Mouse (Mus musculus) kidney, postnatal 36 days (tissue): ENCODE results near the gene Fam50b.

Source experiments
- DNase-seq, 2 experiments: peaks; one replicate each; pipeline ENCODE4 v3.0.0; 2021 to 2022; ENCODE audit warnings: mixed read lengths in 2 of 2

Gene Fam50b

GRCm38 (mm10) chr13:34739071-34739470 is 4.4 kb downstream of the Fam50b start:
- DNase-seq: no peak

GRCm38 (mm10) chr13:34741254-34741653 is 6.6 kb downstream of the Fam50b start:
- DNase-seq: peak in 1 of 2 experiments; percentile 10

- no peak for DNase-seq
Observed at GRCm38 (mm10) chr13:34741813-34742568, 7.3 kb downstream of the Fam50b start.

- DNase-seq: no peak
Observed at GRCm38 (mm10) chr13:34746811-34747210, 12.2 kb downstream of the Fam50b start.

GRCm38 (mm10) chr13:34748530-34748929 is 13.9 kb downstream of the Fam50b start:
- no peak for DNase-seq

- DNase-seq: no peak
Observed at GRCm38 (mm10) chr13:34759202-34759601, 24.6 kb downstream of the Fam50b start.

GRCm38 (mm10) chr13:34760518-34761287 is 26.1 kb downstream of the Fam50b start:
- DNase-seq: no peak

- DNase-seq: no peak
Observed at GRCm38 (mm10) chr13:34762136-34762535, 27.5 kb downstream of the Fam50b start.

GRCm38 (mm10) chr13:34762865-34763264 is 28.2 kb downstream of the Fam50b start:
- DNase-seq: no peak

- peak in 1 of 2 experiments; percentile 16 for DNase-seq
Observed at GRCm38 (mm10) chr13:34765269-34765668, 30.6 kb downstream of the Fam50b start.

GRCm38 (mm10) chr13:34766572-34766971 is 31.9 kb downstream of the Fam50b start:
- DNase-seq: peak; percentile 17 to 26

GRCm38 (mm10) chr13:34767527-34768292 is 33.1 kb downstream of the Fam50b start:
- DNase-seq: no peak

- no peak for DNase-seq
Observed at GRCm38 (mm10) chr13:34776767-34777166, 42.1 kb downstream of the Fam50b start.

- peak; percentile 36 to 50 for DNase-seq
Observed at GRCm38 (mm10) chr13:34780856-34781610, 46.4 kb downstream of the Fam50b start.

- no peak for DNase-seq
Observed at GRCm38 (mm10) chr13:34781611-34782009, 47.0 kb downstream of the Fam50b start.

GRCm38 (mm10) chr13:34784818-34785217 is 50.2 kb downstream of the Fam50b start:
- DNase-seq: no peak

GRCm38 (mm10) chr13:34786634-34787033 is 52.0 kb downstream of the Fam50b start:
- DNase-seq: no peak

GRCm38 (mm10) chr13:34787546-34787945 is 52.9 kb downstream of the Fam50b start:
- DNase-seq: no peak

- peak; percentile 25 to 43 for DNase-seq
Observed at GRCm38 (mm10) chr13:34789176-34789818, 54.6 kb downstream of the Fam50b start.

- peak in 1 of 2 experiments; percentile 9 for DNase-seq
Observed at GRCm38 (mm10) chr13:34793066-34793465, 58.4 kb downstream of the Fam50b start.

GRCm38 (mm10) chr13:34793816-34794215 is 59.2 kb downstream of the Fam50b start:
- peak; percentile 77 to 91 for DNase-seq

GRCm38 (mm10) chr13:34794426-34794825 is 59.8 kb downstream of the Fam50b start:
- DNase-seq: peak; percentile 48 to 52
